Mouse (Mus musculus): ENCODE data around the gene Ccdc38. TPM values are rescaled to one million over a fixed set of nuclear protein-coding genes. Genes with fewer than 3 reads are reported as not detected.
A peak's percentile ranks its signal among the peaks of the same experiment; 100 is the strongest.

Gene Ccdc38
- total RNA-seq (2021), result not detected
- long read RNA-seq, experiment 1, result 0 reads
- long read RNA-seq, experiment 2, result 0 reads

- DNase-seq (ENCODE audit: low spot score in 2 of 2), result no peak
These were observed at the start of gene Ccdc38 for GRCm38 (mm10) chr10:93540431-93541210. Gene Ccdc38 (plus strand): TSS chr10:93540632.

DNA sequence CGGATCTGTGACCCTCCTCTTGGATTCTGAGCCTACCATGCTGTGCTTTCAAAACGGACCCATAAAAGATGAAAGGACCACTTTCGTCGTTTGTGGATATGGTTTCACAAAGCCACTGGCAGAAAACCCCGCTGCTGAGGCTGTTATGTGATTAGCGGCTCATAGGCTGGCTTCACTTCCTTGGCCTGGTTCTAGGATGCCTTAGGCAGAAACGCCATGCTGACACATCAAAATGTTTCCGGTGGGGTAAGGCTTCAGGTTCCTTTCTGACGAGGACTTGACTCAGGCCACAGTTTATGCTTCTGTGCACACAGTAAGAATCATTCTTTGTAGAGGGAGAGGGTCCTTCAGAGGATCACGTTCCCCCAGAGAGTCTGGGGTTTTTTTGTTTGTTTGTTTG lies 39.6 kb upstream of the Ccdc38 start:
- DNase-seq (ENCODE audit: low spot score in 2 of 2), result no peak

DNA sequence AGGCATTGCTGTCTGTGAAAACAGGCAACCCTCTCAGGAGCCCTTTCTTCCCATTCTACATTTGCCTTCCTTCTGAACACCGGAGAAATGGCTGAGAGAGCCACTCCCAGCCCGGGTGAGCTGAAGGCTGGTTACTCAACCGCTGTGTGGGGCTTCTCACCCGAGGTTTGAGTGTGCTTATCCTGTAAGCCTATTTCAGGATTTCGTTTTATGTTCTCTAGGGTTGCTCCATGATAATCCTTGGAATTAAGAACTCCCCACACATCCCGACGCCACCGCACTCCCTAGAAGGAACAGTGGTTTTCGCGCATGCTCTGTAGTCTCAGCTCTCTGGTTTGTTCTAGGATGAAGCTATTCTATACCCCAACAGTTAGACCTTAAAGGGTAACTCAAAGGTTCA lies 39.1 kb upstream of the Ccdc38 start:
- no peak for DNase-seq (ENCODE audit: low spot score in 2 of 2)

- DNase-seq (ENCODE audit: low spot score in 2 of 2), result no peak
These were observed 32.0 kb upstream of the Ccdc38 start for GRCm38 (mm10) chr10:93508383-93508970.

- no peak for DNase-seq (ENCODE audit: low spot score in 2 of 2)
These were observed 30.8 kb upstream of the Ccdc38 start for GRCm38 (mm10) chr10:93509532-93510153.

DNA sequence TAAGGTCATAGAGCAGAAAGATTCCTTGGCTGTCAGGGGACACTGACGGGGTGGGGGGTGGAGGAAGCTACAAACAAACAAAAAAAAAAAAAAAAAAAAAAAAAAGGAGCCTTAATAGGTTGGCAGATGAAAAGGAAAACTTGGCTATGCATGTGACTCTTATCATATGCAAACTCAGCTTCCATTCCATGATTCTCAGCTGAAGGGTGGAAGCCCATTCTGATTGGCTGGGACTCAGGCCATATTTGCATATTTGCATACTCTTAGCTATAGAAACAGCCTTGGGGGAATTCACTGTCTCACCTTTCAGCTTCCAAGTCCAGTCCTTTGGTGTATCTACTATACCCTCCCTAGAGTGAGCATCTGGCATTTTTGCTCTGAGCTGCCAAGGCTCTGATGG lies 25.0 kb upstream of the Ccdc38 start:
- no peak for DNase-seq (ENCODE audit: low spot score in 2 of 2)

GRCm38 (mm10) chr10:93515927-93516326 lies 24.5 kb upstream of the Ccdc38 start:
- DNase-seq (ENCODE audit: low spot score in 2 of 2), result no peak

DNA sequence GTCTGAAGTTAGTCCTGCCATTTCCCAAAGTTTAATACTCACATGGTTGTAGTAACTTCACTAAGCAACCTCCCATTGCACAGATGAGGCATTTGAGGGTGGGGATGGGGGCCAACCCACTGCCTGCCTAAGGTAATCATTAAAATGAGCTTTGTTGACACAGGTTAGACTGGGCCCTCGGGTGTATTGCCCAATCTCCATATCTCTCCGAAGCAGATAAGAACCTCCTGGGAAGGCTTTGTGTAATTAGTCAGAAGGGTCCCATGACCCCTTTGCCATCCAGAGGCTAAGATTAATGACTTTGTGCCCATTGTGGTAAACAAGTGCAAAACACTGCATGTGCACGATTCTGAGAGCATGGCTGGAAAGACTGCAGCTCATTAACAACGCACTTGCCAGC lies 22.7 kb upstream of the Ccdc38 start:
- no peak for DNase-seq (ENCODE audit: low spot score in 2 of 2)

DNA sequence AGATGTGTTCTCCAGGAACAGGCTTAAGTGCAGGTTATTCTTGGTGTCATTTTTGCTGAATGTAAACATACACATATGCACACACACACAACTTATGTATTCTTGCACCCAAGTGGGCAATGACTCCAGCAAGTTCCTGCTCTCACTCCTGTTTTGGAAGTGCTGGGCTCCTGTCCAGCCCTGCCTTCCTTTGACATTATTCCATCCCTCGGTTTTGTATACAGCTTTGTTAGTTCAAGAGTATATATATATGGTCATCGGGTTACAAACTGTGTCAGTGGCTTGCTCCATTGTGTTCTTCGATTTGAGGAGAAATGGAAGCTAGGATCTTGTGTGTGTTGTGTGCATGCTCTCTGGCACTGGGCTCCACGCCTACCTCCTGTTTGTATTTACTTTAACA lies 22.2 kb upstream of the Ccdc38 start:
- no peak for DNase-seq (ENCODE audit: low spot score in 2 of 2)

GRCm38 (mm10) chr10:93518620-93519019 lies 21.8 kb upstream of the Ccdc38 start:
- DNase-seq (ENCODE audit: low spot score in 2 of 2), result no peak

DNA sequence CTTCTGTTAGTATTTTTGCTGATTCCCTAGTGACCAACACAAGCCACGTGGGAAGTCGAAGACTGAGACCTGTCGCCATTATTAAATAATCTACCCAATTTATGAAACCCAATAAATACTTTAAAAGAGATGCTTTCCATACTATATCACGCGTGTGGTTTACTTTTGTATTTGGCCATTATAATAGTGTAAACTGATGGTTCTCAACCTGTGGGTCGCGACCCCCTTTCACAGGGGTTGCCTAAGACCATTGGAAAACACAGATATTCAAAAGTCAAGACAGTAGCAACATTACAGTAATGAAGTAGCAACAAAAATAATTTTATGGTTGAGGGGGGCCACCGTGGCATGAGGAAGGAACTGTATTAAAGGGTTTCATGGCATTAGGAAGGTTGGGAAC lies 21.3 kb upstream of the Ccdc38 start:
- no peak for DNase-seq (ENCODE audit: low spot score in 2 of 2)

DNA sequence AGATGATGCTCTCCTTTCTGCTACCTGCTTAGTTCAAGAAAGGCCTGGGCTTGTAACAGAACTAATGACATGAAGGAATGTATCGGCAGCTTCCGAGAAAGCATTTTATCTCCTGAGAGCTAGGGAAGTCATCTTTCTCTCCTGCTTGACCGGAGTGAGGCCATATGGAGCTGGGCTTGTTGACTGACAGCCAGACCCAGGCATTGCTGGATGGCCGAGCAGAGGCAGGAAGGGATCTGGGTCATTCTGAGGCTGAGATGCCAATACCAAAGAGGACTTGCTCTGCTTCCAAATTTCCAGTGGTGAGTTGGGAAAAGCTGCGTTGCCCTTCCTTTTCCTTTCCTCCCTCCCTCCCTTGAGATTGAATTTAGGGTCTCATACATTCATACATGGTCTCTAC lies 20.7 kb upstream of the Ccdc38 start:
- DNase-seq (ENCODE audit: low spot score in 2 of 2), result no peak

DNA sequence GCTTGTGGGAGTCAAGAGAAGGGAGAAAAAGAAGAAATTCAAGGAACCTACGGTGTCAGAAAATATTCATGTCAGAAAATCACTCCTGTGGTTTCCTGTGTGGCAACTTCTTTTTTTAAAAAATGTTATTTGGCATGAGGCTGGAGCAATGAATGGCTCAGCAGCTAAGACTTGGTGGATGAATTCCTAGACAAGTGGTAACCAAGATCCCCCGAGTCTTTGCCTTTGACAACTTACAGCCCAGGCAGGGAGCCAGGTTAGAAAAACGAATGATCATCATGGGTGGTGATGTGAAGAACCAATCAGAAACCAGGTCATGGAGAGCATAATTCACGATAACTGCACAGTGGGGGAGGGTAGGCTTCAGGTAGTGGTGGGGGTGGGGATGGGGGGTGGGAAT lies 19.4 kb upstream of the Ccdc38 start:
- DNase-seq (ENCODE audit: low spot score in 2 of 2), result no peak

GRCm38 (mm10) chr10:93525329-93525728 lies 15.1 kb upstream of the Ccdc38 start:
- no peak for DNase-seq (ENCODE audit: low spot score in 2 of 2)

- DNase-seq (ENCODE audit: low spot score in 2 of 2), result no peak
These were observed 2.1 kb upstream of the Ccdc38 start for GRCm38 (mm10) chr10:93538287-93538686.

DNA sequence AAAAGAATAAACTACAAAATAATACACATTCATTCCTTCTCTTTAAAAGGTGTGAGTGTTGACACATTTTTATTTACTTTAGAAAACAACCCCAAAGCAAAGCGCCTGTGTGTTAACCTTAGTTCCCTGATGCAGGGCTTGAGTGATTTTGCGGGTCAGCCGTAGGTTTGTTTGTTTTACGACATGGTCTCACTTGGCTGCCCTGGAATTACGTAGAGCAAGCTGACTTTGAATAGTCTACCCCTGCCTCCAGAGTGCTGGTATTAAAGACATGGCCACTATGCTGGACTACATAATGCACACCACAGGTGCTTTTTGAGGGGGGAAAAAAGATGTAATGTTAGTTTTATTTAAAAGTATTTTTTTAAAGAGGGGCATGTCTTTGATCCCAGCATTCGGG lies 1.6 kb upstream of the Ccdc38 start:
- no peak for DNase-seq (ENCODE audit: low spot score in 2 of 2)

GRCm38 (mm10) chr10:93539775-93540430 lies 529 bp upstream of the Ccdc38 start, which contains the start of gene Amdhd1:
Gene Amdhd1 (minus strand): TSS chr10:93540033.
- DNase-seq (ENCODE audit: low spot score in 2 of 2), result peak; percentile 60 to 65

DNA sequence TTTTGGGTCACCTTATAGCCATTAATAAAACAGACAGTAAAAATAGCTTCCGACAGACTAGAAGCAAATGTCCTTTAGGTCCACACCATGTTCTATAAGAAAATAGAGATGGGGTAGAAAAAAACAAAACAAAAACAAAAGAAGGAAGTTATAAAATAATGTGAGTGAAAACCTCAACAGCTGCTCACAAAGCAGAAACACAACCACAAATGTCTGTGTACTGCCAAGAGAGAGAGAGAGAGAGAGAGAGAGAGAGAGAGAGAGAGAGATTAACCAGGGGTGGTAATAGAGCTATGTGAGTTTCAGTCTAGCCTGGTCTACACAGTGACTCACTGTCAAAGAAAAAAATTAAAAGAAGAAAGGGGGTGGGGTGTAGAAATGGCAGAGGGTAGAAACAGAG lies 1.2 kb downstream of the Ccdc38 start:
- DNase-seq (ENCODE audit: low spot score in 2 of 2), result no peak

GRCm38 (mm10) chr10:93542356-93542755 lies 1.9 kb downstream of the Ccdc38 start:
- no peak for DNase-seq (ENCODE audit: low spot score in 2 of 2)

GRCm38 (mm10) chr10:93543176-93543575 lies 2.7 kb downstream of the Ccdc38 start:
- no peak for DNase-seq (ENCODE audit: low spot score in 2 of 2)

GRCm38 (mm10) chr10:93544172-93544571 lies 3.7 kb downstream of the Ccdc38 start:
- DNase-seq (ENCODE audit: low spot score in 2 of 2), result no peak

- DNase-seq (ENCODE audit: low spot score in 2 of 2), result no peak
These were observed 7.4 kb downstream of the Ccdc38 start for GRCm38 (mm10) chr10:93547741-93548270.
